Mouse (Mus musculus): ENCODE measurements at regions not wholly inside any gene's neighbourhood (a gene's known extent, or its start where the extent isn't known, plus 50 kb on each side); places are given as distances from the start of the nearest gene placed in this dataset.

- Histone ChIP-seq H3K27ac (peak overlapping the region; percentile 51), H3K9me3 (no peaks in the 10 kb centered on the region), H3K9ac (no peak overlapping the region), H3K36me3 (replicated peaks) (no peaks in the 10 kb centered on the region), H3K4me3 (peak overlapping the region; percentile 31), H3K27me3 (replicated peaks) (no peaks in the 10 kb centered on the region), H3K4me2 (peak overlapping the region; percentile 56), H3K4me1 (peaks cover 8% of the 10 kb centered on the region)
- peak; percentile 96 for ATAC-seq (replicated peaks)
- WGBS, result 1% methylated on average over 15 of the region's 15 CpGs
These were observed 794.3 kb upstream of the Api5 start for GRCm38 (mm10) chr2:95232135-95232772.

- WGBS, result 24% methylated on average over 9 of the region's 9 CpGs
- H3K27me3 ChIP-seq (replicated peaks), result no peaks in the 10 kb centered on the region
- H3K36me3 ChIP-seq (replicated peaks), result no peaks in the 10 kb centered on the region
- H3K4me3 ChIP-seq, result peak overlapping the region; percentile 31; the same call in 1 of the 2 replicates
- ATAC-seq (replicated peaks), result peak; percentile 46
- H3K4me1 ChIP-seq, result peaks cover 8% of the 10 kb centered on the region
- no peak overlapping the region for H3K9ac ChIP-seq
- H3K4me2 ChIP-seq, result peak overlapping the region; percentile 56; the same call in 1 of the 2 replicates
- no peak overlapping the region for H3K27ac ChIP-seq
- H3K9me3 ChIP-seq, result no peaks in the 10 kb centered on the region
These were observed 793.8 kb upstream of the Api5 start for GRCm38 (mm10) chr2:95231739-95232134.

- WGBS, result 92% methylated on average over 2 of the region's 2 CpGs
- H3K27ac ChIP-seq, result no peak overlapping the region
- H3K4me2 ChIP-seq, result no peak overlapping the region
- H3K4me3 ChIP-seq, result no peak overlapping the region
- H3K27me3 ChIP-seq (replicated peaks), result no peaks in the 10 kb centered on the region
- no peak for ATAC-seq (replicated peaks)
- no peaks in the 10 kb centered on the region for H3K9me3 ChIP-seq
- no peaks in the 10 kb centered on the region for H3K36me3 ChIP-seq (replicated peaks)
- H3K9ac ChIP-seq, result no peak overlapping the region
- peaks cover 8% of the 10 kb centered on the region for H3K4me1 ChIP-seq
These were observed 791.5 kb upstream of the Api5 start for GRCm38 (mm10) chr2:95229386-95229785.

- Histone ChIP-seq H3K36me3 (replicated peaks) (no peaks in the 10 kb centered on the region), H3K4me2 (no peak overlapping the region), H3K4me3 (no peak overlapping the region), H3K9ac (no peak overlapping the region), H3K27ac (no peak overlapping the region), H3K4me1 (no peaks in the 10 kb centered on the region), H3K9me3 (no peaks in the 10 kb centered on the region), H3K27me3 (replicated peaks) (no peaks in the 10 kb centered on the region)
- no peak for ATAC-seq (replicated peaks)
- WGBS, result 79% methylated on average over 4 of the region's 4 CpGs
These were observed 772.4 kb upstream of the Api5 start for GRCm38 (mm10) chr2:95210216-95210941.
